Mouse (Mus musculus) ES-E14 (cell line): ENCODE results near the gene Kcnk5. TPM values are rescaled to one million over a fixed set of nuclear protein-coding genes. Genes with fewer than 3 reads are reported as not detected.

Experiments
- DNase-seq: peaks from one replicate; pipeline ENCODE4 v3.0.0-alpha.2; 2013; ENCODE audit warnings: low read depth, low spot score
- H3K27ac ChIP-seq: 2 replicates; pipeline ENCODE4 v1.5.1; 2012; ENCODE audit warnings: low read depth, mild to moderate bottlenecking, low read length, moderate library complexity, mixed read lengths; ENCODE audit not compliant: poor library complexity, insufficient read depth, severe bottlenecking
- H3K36me3 ChIP-seq: 2 replicates; pipeline ENCODE4 v1.6.1; 2012; ENCODE audit warnings: mild to moderate bottlenecking, low read length, moderate library complexity, mixed read lengths; ENCODE audit not compliant: control insufficient read depth, poor library complexity, insufficient read depth, severe bottlenecking
- H3K4me1 ChIP-seq, 2 experiments: fragments of 150-350 bp in 1 of 2; sonication (generic) in 1 of 2; 2 replicates each; pipeline ENCODE4 v1.6.1; 2012; ENCODE audit warnings: low read length in 2 of 2, mild to moderate bottlenecking in 1 of 2, mixed read lengths in 1 of 2; ENCODE audit not compliant: control insufficient read depth in 2 of 2, insufficient read depth in 2 of 2, poor library complexity in 1 of 2
- H3K4me3 ChIP-seq, 2 experiments: fragments of 150-350 bp in 1 of 2; sonication (generic) in 1 of 2; 2 replicates each; pipeline ENCODE4 v1.5.1; 2012; ENCODE audit warnings: low read length in 2 of 2, low read depth in 1 of 2, mild to moderate bottlenecking in 1 of 2, mixed read lengths in 1 of 2; ENCODE audit not compliant: insufficient read depth in 1 of 2, poor library complexity in 1 of 2, severe bottlenecking in 1 of 2
- H3K9ac ChIP-seq: 2 replicates; pipeline ENCODE4 v1.6.1; 2012; ENCODE audit warnings: low read depth, mild to moderate bottlenecking, low read length, mixed read lengths; ENCODE audit not compliant: poor library complexity, insufficient read depth, severe bottlenecking
- H3K9me3 ChIP-seq: fragments of 150-350 bp; sonication (generic); 2 replicates; pipeline ENCODE4 v1.6.1; 2012; ENCODE audit warnings: low read depth, mild to moderate bottlenecking, low read length; ENCODE audit not compliant: control insufficient read depth, insufficient read depth
- CHD2 ChIP-seq: IDR thresholded peaks from 2 replicates; pipeline ENCODE4 v1.6.1; 2014; ENCODE audit warnings: mild to moderate bottlenecking, low read depth, low read length, inconsistent platforms
- HCFC1 ChIP-seq: IDR thresholded peaks from 2 replicates; pipeline ENCODE4 v1.6.1; 2012; ENCODE audit warnings: low read length, inconsistent platforms, borderline replicate concordance; ENCODE audit not compliant: insufficient read depth
- MAFK ChIP-seq: IDR thresholded peaks from 2 replicates; pipeline ENCODE4 v1.6.1; 2014; ENCODE audit warnings: mild to moderate bottlenecking, low read depth, low read length, inconsistent platforms; ENCODE audit not compliant: insufficient read depth
- ZC3H11A ChIP-seq: IDR thresholded peaks from 2 replicates; pipeline ENCODE4 v1.6.1; 2012; ENCODE audit warnings: low read depth, mild to moderate bottlenecking, inconsistent platforms, low read length, borderline replicate concordance
- ZNF384 ChIP-seq: IDR thresholded peaks from 2 replicates; pipeline ENCODE4 v1.6.1; 2012; ENCODE audit warnings: low read depth, low read length, inconsistent platforms
- in situ Hi-C, 2 experiments: fragments of 600-800 bp; cut with MboI; formaldehyde crosslinking; loops; one replicate each; pipeline ENCODE4 v1.15.1; 2025; ENCODE audit warnings: low sequenced_read_pairs in 2 of 2, inconsistent platforms in 1 of 2; ENCODE audit not compliant: unreplicated experiment in 2 of 2
- total RNA-seq: library from RNA; depleted of rRNA; stranded (reverse); fragments of 300-350 nt; gene quantifications from 2 replicates; pipeline ENCODE4 v1.2.3, GENCODE M21; 2012

The Kcnk5 gene
- total RNA-seq, 1 experiment = 68.6 TPM

- DNase-seq = no peak
- no peak for TF ChIP-seq ZC3H11A
- TF ChIP-seq ZNF384 = no peak
- in situ Hi-C loops = no loop called here
- Histone ChIP-seq H3K27ac (peak overlapping the region; percentile 77; the same call in 1 of the 2 replicates), H3K9ac (peak overlapping the region; percentile 58; the same call in 1 of the 2 replicates), H3K36me3 (0 out of 2 replicates have a peak, but pooled peaks cover 4% of the 10 kb centered on the region), H3K4me3 (peak overlapping the region; percentile 90 to 92), H3K4me1 (peaks cover 9 to 19% of the 10 kb centered on the region in 2 experiments), H3K9me3 (no peaks in the 10 kb centered on the region)
Observed at GRCm38 (mm10) chr14:20178593-20178992, 3.0 kb downstream of the Kcnk5 start.

GRCm38 (mm10) chr14:20177494-20178123 is 4.0 kb downstream of the Kcnk5 start:
- in situ Hi-C loops = no loop called here
- H3K4me1 ChIP-seq = peaks cover 13 to 19% of the 10 kb centered on the region in 2 experiments
- no peak for DNase-seq
- peak overlapping the region; percentile 90 to 92 for H3K4me3 ChIP-seq
- no peak for TF ChIP-seq CHD2
- TF ChIP-seq ZNF384 = no peak
- TF ChIP-seq ZC3H11A = no peak
- TF ChIP-seq HCFC1 = no peak
- no peak for TF ChIP-seq MAFK
- peak overlapping the region; percentile 13; the same call in 1 of the 2 replicates for H3K9ac ChIP-seq
- peak overlapping the region; percentile 23; the same call in 1 of the 2 replicates for H3K27ac ChIP-seq
- H3K9me3 ChIP-seq = no peaks in the 10 kb centered on the region
- H3K36me3 ChIP-seq = 0 out of 2 replicates have a peak, but pooled peaks cover 4% of the 10 kb centered on the region

- Histone ChIP-seq H3K9me3 (no peaks in the 10 kb centered on the region), H3K4me3 (peak overlapping the region in 1 of 2 experiments; percentile 4; a peak in 1 of 4 replicates), H3K4me1 (peaks cover 13 to 18% of the 10 kb centered on the region in 2 experiments), H3K27ac (peak overlapping the region; percentile 4; the same call in 1 of the 2 replicates), H3K9ac (no peak overlapping the region), H3K36me3 (peaks cover 11% of the 10 kb centered on the region)
- no peak for TF ChIP-seq ZC3H11A
- TF ChIP-seq CHD2 = no peak
- TF ChIP-seq HCFC1 = no peak
- TF ChIP-seq MAFK = no peak
- no peak for TF ChIP-seq ZNF384
- DNase-seq = no peak
- in situ Hi-C loops = no loop called here
Observed at GRCm38 (mm10) chr14:20175705-20176104, 5.9 kb downstream of the Kcnk5 start.

GRCm38 (mm10) chr14:20175114-20175513 is 6.5 kb downstream of the Kcnk5 start:
- TF ChIP-seq ZC3H11A = no peak
- no peak for TF ChIP-seq MAFK
- no peak for TF ChIP-seq HCFC1
- TF ChIP-seq CHD2 = no peak
- no peak for TF ChIP-seq ZNF384

More at GRCm38 (mm10) chr14:20175114-20175513, 6.5 kb downstream of the Kcnk5 start:
- H3K9ac ChIP-seq = no peak overlapping the region; the same call in 1 of the 2 replicates
- H3K27ac ChIP-seq = peak overlapping the region; percentile 4; the same call in 1 of the 2 replicates
- peaks cover 13 to 19% of the 10 kb centered on the region in 2 experiments for H3K4me1 ChIP-seq
- DNase-seq = no peak
- in situ Hi-C loops = no loop called here
- H3K4me3 ChIP-seq = peak overlapping the region in 1 of 2 experiments; percentile 4; a peak in 1 of 4 replicates
- H3K9me3 ChIP-seq = no peaks in the 10 kb centered on the region
- peaks cover 12% of the 10 kb centered on the region for H3K36me3 ChIP-seq
